17 mouse cellular contexts compared by ENCODE assay signal in the genomic region with DNA sequence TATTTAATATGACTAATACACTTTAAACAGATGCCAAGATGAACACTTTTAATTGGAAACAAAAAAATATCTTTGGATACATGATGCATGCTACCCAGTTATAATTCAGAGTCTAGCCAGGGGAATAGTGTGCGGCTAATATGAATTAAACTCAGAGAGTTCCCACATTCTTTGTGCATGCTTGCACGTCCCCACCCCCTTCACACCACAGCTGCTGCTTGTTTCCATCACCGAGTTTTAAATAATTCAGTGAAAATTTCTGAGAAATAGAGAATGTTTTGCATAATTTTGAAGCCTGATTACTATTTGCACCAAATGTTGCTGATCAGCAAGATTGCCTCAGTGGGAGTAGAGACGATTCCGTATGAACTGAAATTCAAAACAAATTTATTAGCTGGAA.
A peak's percentile ranks its signal among the peaks of the same experiment; 100 is the strongest.
DNase-seq lines count a peak whose midpoint lies in the region; ATAC-seq and TF ChIP-seq lines count a peak whose summit lies in the region.
"Had no signal": no experiment of that assay in that cellular context is flagged by ENCODE, and none has a peak within 500 bp of the region (broad histone marks: within the 10 kb centered on the region; RNA-seq: fewer than 3 reads in every experiment).

No protein-coding gene starts in this region.

- ATAC-seq in lung, embryonic 16.5 days (ENCODE audit: low read depth), result 0 out of 2 replicates have a peak, but pooled peaks have one; percentile 36
- ATAC-seq in forebrain, postnatal 0 days, result peak; percentile 90
- ATAC-seq: CD4-positive, CD25-positive, alpha-beta regulatory T cell, adult 4 months had no signal

- H3K4me2 ChIP-seq in lung, embryonic 16.5 days (ENCODE audit: low read depth, low read length), result no peak overlapping the region
- no peak overlapping the region for H3K4me2 ChIP-seq in forebrain, postnatal 0 days (ENCODE audit: low read depth)
- H3K4me2 ChIP-seq: embryonic facial prominence, embryonic 13.5 days; hindbrain, embryonic 15.5 days; liver, embryonic 11.5 days; neural tube, embryonic 13.5 days had no signal

- no peak overlapping the region for H3K27ac ChIP-seq in lung, embryonic 16.5 days (ENCODE audit: low read length)
- H3K27ac ChIP-seq in forebrain, postnatal 0 days (ENCODE audit: low read depth, low read length), result no peak overlapping the region
- H3K27ac ChIP-seq: embryonic facial prominence, embryonic 13.5 days; hindbrain, embryonic 15.5 days; midbrain, embryonic 10.5 days; neural tube, embryonic 13.5 days had no signal

- no peak for TF ChIP-seq CTCF in lung, adult 2 months (IDR thresholded peaks at IDR 0.05; ENCODE audit: insufficient read depth, low read length)
- no peak for TF ChIP-seq CTCF in forebrain, postnatal 0 days (IDR thresholded peaks at IDR 0.05; ENCODE audit: low read depth)

- no peak for DNase-seq in lung, adult 2 months
- DNase-seq in forebrain, postnatal 0 days, result peak; percentile 73
- DNase-seq in layer of hippocampus, postnatal 36 days, result peak; percentile 57 to 68
- DNase-seq in right cerebral cortex, postnatal 36 days (ENCODE audit: low spot score in 2 of 2), result peak; percentile 2 to 28
- DNase-seq in spleen, postnatal 4 days (ENCODE audit: low spot score in 2 of 2), result no peak
- no peak for DNase-seq in kidney, adult 18-20 months
- DNase-seq: adrenal gland, postnatal 14 days; cerebellum, postnatal 10 days; kidney, postnatal 36 days; thymus, adult 18-20 months had no signal

- H3K36me3 ChIP-seq in lung, embryonic 16.5 days (ENCODE audit: control insufficient read depth, insufficient read depth, low read length), result no peaks in the 10 kb centered on the region
- no peaks in the 10 kb centered on the region for H3K36me3 ChIP-seq in forebrain, postnatal 0 days (ENCODE audit: insufficient read depth)
- H3K36me3 ChIP-seq: embryonic facial prominence, embryonic 13.5 days; hindbrain, embryonic 15.5 days; midbrain, embryonic 10.5 days; neural tube, embryonic 13.5 days had no signal

- H3K27me3 ChIP-seq in lung, embryonic 16.5 days (ENCODE audit: control insufficient read depth, insufficient read depth, low read depth, low read length), result no peaks in the 10 kb centered on the region
- H3K27me3 ChIP-seq in forebrain, postnatal 0 days (ENCODE audit: insufficient read depth, low read length), result no peaks in the 10 kb centered on the region
- H3K27me3 ChIP-seq: embryonic facial prominence, embryonic 13.5 days; hindbrain, embryonic 15.5 days; neural tube, embryonic 13.5 days had no signal

- 50% methylated on average over 5 of the region's 5 CpGs for WGBS in lung, embryonic 16.5 days
- 59% methylated on average over 5 of the region's 5 CpGs for WGBS in lung, adult 2 months
- 28% methylated on average over 5 of the region's 5 CpGs for WGBS in forebrain, postnatal 0 days

- 0 out of 2 replicates have a peak, but pooled peaks cover 3% of the 10 kb centered on the region for H3K4me1 ChIP-seq in lung, embryonic 16.5 days (replicated peaks; ENCODE audit: control insufficient read depth, insufficient read depth, low read length)
- H3K4me1 ChIP-seq in lung, adult 2 months (ENCODE audit: control insufficient read depth, insufficient read depth, low read length), result no peaks in the 10 kb centered on the region
- no peaks in the 10 kb centered on the region for H3K4me1 ChIP-seq in forebrain, postnatal 0 days (ENCODE audit: insufficient read depth)
- H3K4me1 ChIP-seq: embryonic facial prominence, embryonic 13.5 days; hindbrain, embryonic 15.5 days; midbrain, embryonic 10.5 days; neural tube, embryonic 13.5 days had no signal

- TF ChIP-seq POLR2A in lung, adult 2 months (IDR thresholded peaks at IDR 0.05; ENCODE audit: borderline replicate concordance, extremely low read depth, low read depth, low read length), result no peak

- no peak overlapping the region for H3K9ac ChIP-seq in lung, embryonic 16.5 days (ENCODE audit: low read length)
- no peak overlapping the region for H3K9ac ChIP-seq in forebrain, postnatal 0 days
- H3K9ac ChIP-seq: embryonic facial prominence, embryonic 13.5 days; hindbrain, embryonic 15.5 days; neural tube, embryonic 13.5 days had no signal

- H3K4me3 ChIP-seq in lung, embryonic 16.5 days (ENCODE audit: low read length), result no peak overlapping the region
- H3K4me3 ChIP-seq in lung, adult 2 months (replicated peaks; ENCODE audit: extremely low read depth, low read depth, low read length), result no peak overlapping the region
- H3K4me3 ChIP-seq in forebrain, postnatal 0 days (ENCODE audit: low read depth, low read length), result no peak overlapping the region
- H3K4me3 ChIP-seq: embryonic facial prominence, embryonic 13.5 days; hindbrain, embryonic 15.5 days; midbrain, embryonic 10.5 days; neural tube, embryonic 13.5 days had no signal

- no peaks in the 10 kb centered on the region for H3K9me3 ChIP-seq in lung, embryonic 16.5 days (ENCODE audit: control insufficient read depth, low read length)
- no peaks in the 10 kb centered on the region for H3K9me3 ChIP-seq in forebrain, postnatal 0 days (ENCODE audit: low read length)
- H3K9me3 ChIP-seq: embryonic facial prominence, embryonic 13.5 days; hindbrain, embryonic 15.5 days; midbrain, embryonic 10.5 days; neural tube, embryonic 13.5 days had no signal

Comparison
In these comparisons a context has a peak if more than half of its experiments do, and no peak if none do; other contexts are left out.
1. DNase-seq: peak in forebrain, postnatal 0 days (single experiment), layer of hippocampus, postnatal 36 days (2 of 2) and right cerebral cortex, postnatal 36 days (2 of 2); none in lung, adult 2 months (single experiment), spleen, postnatal 4 days (0 of 2) and kidney, adult 18-20 months (single experiment).